Comparison of ENCODE assay signal across 4 mouse cellular contexts in the genomic region with DNA sequence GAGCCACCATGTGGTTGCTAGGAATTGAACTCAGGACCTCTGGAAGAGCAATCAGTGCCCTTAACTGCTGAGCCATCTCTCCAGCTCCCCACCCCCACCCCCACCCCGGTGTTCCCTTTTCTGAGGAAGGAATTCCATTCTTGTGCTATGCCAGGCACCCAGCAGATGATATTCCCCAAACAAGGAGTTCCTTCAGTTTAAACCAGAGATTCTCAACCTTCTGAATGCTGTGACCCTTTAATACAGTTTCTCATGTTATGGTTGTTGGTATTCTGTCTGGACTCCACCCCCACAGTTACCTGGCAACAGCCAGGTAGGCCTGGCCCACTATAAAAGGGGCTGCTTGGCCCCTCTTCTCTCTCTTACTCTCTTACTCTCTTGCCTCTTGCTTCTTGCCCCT. TPM values are rescaled to one million over a fixed set of nuclear protein-coding genes. Genes with fewer than 3 reads are reported as not detected.
"Had no signal": no experiment of that assay in that cellular context is flagged by ENCODE, and none has a peak within 500 bp of the region (broad histone marks: within the 10 kb centered on the region; RNA-seq: fewer than 3 reads in every experiment).

No protein-coding gene starts in this region.

RNA-seq across cellular contexts. Expression of gene Myh3, which starts 54.9 kb away (rescaled TPM):
- total RNA-seq: heart, postnatal 14 days; heart, postnatal 25 days; heart, postnatal 36 days; hematopoietic stem cell, adult 5-6 weeks had no signal
